Mouse (Mus musculus): ENCODE data around the gene Ldlrad3. TPM values are rescaled to one million over a fixed set of nuclear protein-coding genes. Genes with fewer than 3 reads are reported as not detected.

Ldlrad3 gene
- total and polyA plus RNA-seq, 3 experiments = 3.3 to 4.8 (median 3.8) TPM

DNA sequence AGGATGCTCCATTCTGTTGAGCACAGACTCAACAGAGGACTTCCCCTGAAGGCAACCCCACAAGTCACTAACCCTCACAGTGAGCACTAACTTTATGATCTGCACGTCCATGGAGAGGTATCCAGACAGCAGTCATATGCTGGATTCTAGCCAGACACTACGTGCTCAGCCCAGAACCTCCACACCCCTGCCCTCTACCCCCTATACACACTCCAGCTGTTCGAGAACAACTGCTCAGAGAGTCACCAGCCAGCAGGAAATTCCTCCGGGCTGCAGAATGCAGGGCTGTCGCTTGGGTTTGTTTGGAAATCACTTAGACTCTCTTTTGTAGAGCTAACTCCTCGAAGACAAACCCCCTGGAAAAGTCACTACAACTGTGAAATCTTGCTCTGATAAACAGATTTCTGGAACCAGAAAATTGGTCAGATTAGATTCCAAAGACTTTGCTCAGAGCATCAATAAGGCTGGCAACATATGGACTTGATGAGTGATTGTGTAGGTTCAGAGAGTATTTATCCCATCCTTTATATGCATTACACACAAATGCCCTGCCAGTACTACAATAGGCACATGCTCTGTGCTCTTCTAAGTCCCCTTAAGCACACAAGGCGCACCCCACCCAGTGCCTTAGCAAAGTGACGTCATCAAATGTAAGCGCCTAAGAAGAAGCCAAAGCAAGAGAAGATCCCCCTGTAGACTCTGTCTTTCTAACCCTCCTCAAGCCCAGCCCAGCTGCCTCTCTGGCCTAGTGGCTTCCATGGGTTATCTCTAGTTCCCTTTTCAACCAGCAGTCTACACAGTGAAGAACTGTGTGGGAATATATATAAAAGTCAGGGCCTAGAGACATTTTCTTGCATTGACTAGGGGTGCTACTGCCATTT is 69.4 kb downstream of the Ldlrad3 start:
- Histone ChIP-seq H3K4me3 (no peak overlapping the region), H3K9ac (ENCODE audit: low read depth, low read length) (no peak overlapping the region), H3K79me2 (replicated peaks; ENCODE audit: control insufficient read depth, insufficient read depth, low read length) (no peaks in the 10 kb centered on the region), H3K27me3 (ENCODE audit: control insufficient read depth, insufficient read depth, low read length) (no peaks in the 10 kb centered on the region), H3K27ac (no peak overlapping the region), H3K36me3 (ENCODE audit: control insufficient read depth, insufficient read depth, low read length) (no peaks in the 10 kb centered on the region), H3K4me1 (ENCODE audit: control insufficient read depth, insufficient read depth, low read length) (peaks cover 14% of the 10 kb centered on the region)
- intact Hi-C loops (cut with DNase I) = loop anchor here (5.0 kb wide), 1 partner anchor 71 kb away; the partner anchor contains the start of gene Ldlrad3
- WGBS = 47% methylated on average over 9 of the region's 9 CpGs
- DNase-seq = no peak
- TF ChIP-seq CTCF (IDR thresholded peaks at IDR 0.05) = no peak
- no peak for TF ChIP-seq POLR2A (IDR thresholded peaks at IDR 0.05; ENCODE audit: insufficient read depth, low read depth, low read length)
- no peak for TF ChIP-seq EP300 (IDR thresholded peaks at IDR 0.05; ENCODE audit: insufficient read depth, low read depth, low read length)

DNA sequence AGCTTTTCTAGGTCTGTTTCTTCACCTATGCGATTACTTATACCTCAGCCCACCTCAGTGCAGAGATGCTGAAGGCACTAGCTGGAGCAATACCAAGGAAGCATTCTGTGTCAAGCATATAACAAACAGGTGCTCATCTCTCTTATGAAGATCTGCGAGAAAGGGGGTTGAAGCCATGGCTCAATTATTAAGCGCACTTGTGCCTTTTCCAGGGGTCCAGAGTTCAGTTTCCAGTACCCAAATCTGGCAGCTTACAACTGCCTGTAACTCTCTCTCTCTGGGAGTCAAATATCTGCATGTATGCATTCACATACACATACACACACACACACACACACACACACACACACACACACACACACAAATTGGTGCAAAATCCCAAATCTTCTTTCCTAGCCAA is 72.4 kb downstream of the Ldlrad3 start:
- no peak overlapping the region for H3K27ac ChIP-seq
- no peaks in the 10 kb centered on the region for H3K79me2 ChIP-seq (replicated peaks; ENCODE audit: control insufficient read depth, insufficient read depth, low read length)
- H3K36me3 ChIP-seq (ENCODE audit: control insufficient read depth, insufficient read depth, low read length) = no peaks in the 10 kb centered on the region
- no peak for DNase-seq
- no peak overlapping the region for H3K9ac ChIP-seq (ENCODE audit: low read depth, low read length)
- TF ChIP-seq POLR2A (IDR thresholded peaks at IDR 0.05; ENCODE audit: insufficient read depth, low read depth, low read length) (no peak), EP300 (IDR thresholded peaks at IDR 0.05; ENCODE audit: insufficient read depth, low read depth, low read length) (no peak), CTCF (IDR thresholded peaks at IDR 0.05) (no peak)
- H3K4me3 ChIP-seq = no peak overlapping the region
- H3K4me1 ChIP-seq (ENCODE audit: control insufficient read depth, insufficient read depth, low read length) = peaks cover 4% of the 10 kb centered on the region
- H3K27me3 ChIP-seq (ENCODE audit: control insufficient read depth, insufficient read depth, low read length) = no peaks in the 10 kb centered on the region
- 97% methylated on average over 3 of the region's 3 CpGs for WGBS
- intact Hi-C loops (cut with DNase I) = no loop called here

DNA sequence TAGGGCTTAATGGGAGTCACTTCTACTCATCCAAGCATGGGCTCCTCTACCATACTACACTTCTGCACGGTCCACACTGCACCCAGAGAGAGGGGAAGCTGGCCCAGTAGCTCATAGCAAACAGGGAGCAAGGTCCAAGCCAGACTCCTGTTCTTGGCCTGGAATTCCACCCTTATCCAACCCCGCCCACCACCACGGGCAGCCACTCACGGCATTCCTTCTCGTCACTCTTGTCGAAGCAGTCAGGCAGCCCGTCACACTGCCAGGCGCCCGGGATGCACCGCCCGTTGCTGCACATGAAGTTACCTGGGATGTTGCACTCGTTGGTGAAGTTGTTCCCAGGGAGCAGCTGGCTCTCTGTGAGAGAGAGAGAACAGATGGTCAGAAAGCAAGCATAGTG is 72.9 kb downstream of the Ldlrad3 start:
- 59% methylated on average over 12 of the region's 12 CpGs for WGBS
- Histone ChIP-seq H3K27me3 (ENCODE audit: control insufficient read depth, insufficient read depth, low read length) (no peaks in the 10 kb centered on the region), H3K27ac (no peak overlapping the region), H3K4me1 (ENCODE audit: control insufficient read depth, insufficient read depth, low read length) (peaks cover 4% of the 10 kb centered on the region), H3K36me3 (ENCODE audit: control insufficient read depth, insufficient read depth, low read length) (no peaks in the 10 kb centered on the region), H3K79me2 (replicated peaks; ENCODE audit: control insufficient read depth, insufficient read depth, low read length) (no peaks in the 10 kb centered on the region), H3K9ac (ENCODE audit: low read depth, low read length) (no peak overlapping the region), H3K4me3 (no peak overlapping the region)
- TF ChIP-seq EP300 (IDR thresholded peaks at IDR 0.05; ENCODE audit: insufficient read depth, low read depth, low read length) = no peak
- TF ChIP-seq CTCF (IDR thresholded peaks at IDR 0.05) = no peak
- no peak for TF ChIP-seq POLR2A (IDR thresholded peaks at IDR 0.05; ENCODE audit: insufficient read depth, low read depth, low read length)
- DNase-seq = no peak
- intact Hi-C loops (cut with DNase I) = no loop called here

DNA sequence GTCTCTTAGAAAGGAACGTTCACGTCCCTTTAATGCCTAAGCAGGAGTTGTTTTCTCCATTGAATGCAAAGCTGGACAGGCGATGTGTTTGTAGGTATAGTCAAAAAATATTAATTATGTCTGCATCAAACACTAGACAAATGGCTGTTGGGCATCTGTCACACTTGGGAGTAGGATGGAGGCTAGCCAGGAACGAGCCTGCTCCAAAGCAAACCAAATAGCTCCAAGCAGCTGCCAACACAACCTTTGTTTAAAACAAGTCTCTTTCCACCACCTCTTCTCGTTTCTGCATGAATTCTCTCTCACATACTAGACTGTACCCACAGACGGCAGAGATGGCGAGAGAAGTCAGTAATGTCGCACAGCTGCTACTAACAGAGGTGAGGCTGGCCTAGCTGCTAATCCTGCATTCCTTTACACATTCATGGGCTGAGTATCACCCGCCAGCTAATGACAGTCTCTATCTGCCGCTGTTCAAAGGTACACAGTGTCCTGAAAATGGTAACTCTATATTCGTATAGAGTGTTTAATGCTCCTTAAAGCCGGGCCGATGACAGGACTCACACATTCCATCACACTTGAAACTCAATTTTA is 74.2 kb downstream of the Ldlrad3 start:
- Histone ChIP-seq H3K27ac (no peak overlapping the region), H3K27me3 (ENCODE audit: control insufficient read depth, insufficient read depth, low read length) (no peaks in the 10 kb centered on the region), H3K36me3 (ENCODE audit: control insufficient read depth, insufficient read depth, low read length) (no peaks in the 10 kb centered on the region), H3K79me2 (replicated peaks; ENCODE audit: control insufficient read depth, insufficient read depth, low read length) (no peaks in the 10 kb centered on the region), H3K4me3 (no peak overlapping the region), H3K4me1 (ENCODE audit: control insufficient read depth, insufficient read depth, low read length) (peaks cover 5% of the 10 kb centered on the region), H3K9ac (ENCODE audit: low read depth, low read length) (no peak overlapping the region)
- no peak for TF ChIP-seq CTCF (IDR thresholded peaks at IDR 0.05)
- no peak for TF ChIP-seq POLR2A (IDR thresholded peaks at IDR 0.05; ENCODE audit: insufficient read depth, low read depth, low read length)
- no peak for TF ChIP-seq EP300 (IDR thresholded peaks at IDR 0.05; ENCODE audit: insufficient read depth, low read depth, low read length)
- DNase-seq = no peak
- 79% methylated on average over 13 of the region's 13 CpGs for WGBS
- intact Hi-C loops (cut with DNase I) = no loop called here

DNA sequence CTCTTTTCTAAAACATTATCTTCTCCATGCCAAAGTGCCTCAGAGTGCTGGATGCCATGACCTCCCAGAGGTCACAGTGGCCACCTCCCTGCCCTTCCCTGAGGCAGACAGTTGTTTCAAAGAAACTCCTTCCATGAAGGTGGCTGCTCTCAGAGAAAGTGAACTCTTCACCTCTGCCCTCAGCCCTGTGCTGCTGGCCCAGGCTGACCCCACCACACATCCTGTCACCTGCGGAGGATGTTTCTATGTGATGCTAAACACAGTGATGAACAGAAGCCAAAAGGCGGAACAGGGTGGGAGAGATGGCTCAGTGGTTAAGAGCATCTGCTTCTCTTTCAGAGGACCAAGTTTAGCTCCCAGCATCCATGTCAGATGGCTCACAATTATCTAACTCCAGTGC is 75.9 kb downstream of the Ldlrad3 start:
- intact Hi-C loops (cut with DNase I) = no loop called here
- 95% methylated on average over 2 of the region's 2 CpGs for WGBS
- DNase-seq = no peak
- H3K4me1 ChIP-seq (ENCODE audit: control insufficient read depth, insufficient read depth, low read length) = 0 out of 2 replicates have a peak, but pooled peaks cover 1% of the 10 kb centered on the region
- TF ChIP-seq POLR2A (IDR thresholded peaks at IDR 0.05; ENCODE audit: insufficient read depth, low read depth, low read length) = no peak
- TF ChIP-seq CTCF (IDR thresholded peaks at IDR 0.05) = no peak
- no peak for TF ChIP-seq EP300 (IDR thresholded peaks at IDR 0.05; ENCODE audit: insufficient read depth, low read depth, low read length)
- no peaks in the 10 kb centered on the region for H3K79me2 ChIP-seq (replicated peaks; ENCODE audit: control insufficient read depth, insufficient read depth, low read length)
- no peaks in the 10 kb centered on the region for H3K36me3 ChIP-seq (ENCODE audit: control insufficient read depth, insufficient read depth, low read length)
- H3K27ac ChIP-seq = no peak overlapping the region
- no peaks in the 10 kb centered on the region for H3K27me3 ChIP-seq (ENCODE audit: control insufficient read depth, insufficient read depth, low read length)
- no peak overlapping the region for H3K4me3 ChIP-seq
- H3K9ac ChIP-seq (ENCODE audit: low read depth, low read length) = no peak overlapping the region

DNA sequence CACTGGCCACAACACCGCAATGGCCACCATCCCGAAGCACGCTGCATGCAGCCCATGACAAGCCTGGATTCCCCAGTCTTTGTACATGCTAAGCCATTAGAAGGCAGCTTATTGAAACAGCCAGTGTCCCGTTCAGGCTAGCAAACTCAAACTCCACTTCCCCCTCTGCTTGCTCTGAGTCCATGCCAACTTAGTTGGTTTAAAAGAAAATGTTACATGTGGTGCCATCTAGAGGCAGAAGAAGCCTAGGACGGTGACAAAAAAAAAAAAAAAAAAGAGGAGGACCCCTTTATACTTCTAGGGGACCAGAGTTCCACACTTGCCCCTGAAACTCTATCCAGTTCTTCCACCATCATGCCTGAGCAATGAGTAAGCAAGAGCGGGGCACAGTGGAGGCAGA is 78.9 kb downstream of the Ldlrad3 start:
- DNase-seq = no peak
- peaks cover 3% of the 10 kb centered on the region; the same call in 1 of the 2 replicates for H3K4me1 ChIP-seq (ENCODE audit: control insufficient read depth, insufficient read depth, low read length)
- H3K4me3 ChIP-seq = no peak overlapping the region
- no peak for TF ChIP-seq POLR2A (IDR thresholded peaks at IDR 0.05; ENCODE audit: insufficient read depth, low read depth, low read length)
- TF ChIP-seq CTCF (IDR thresholded peaks at IDR 0.05) = peak; percentile 58
- TF ChIP-seq EP300 (IDR thresholded peaks at IDR 0.05; ENCODE audit: insufficient read depth, low read depth, low read length) = no peak
- H3K79me2 ChIP-seq (replicated peaks; ENCODE audit: control insufficient read depth, insufficient read depth, low read length) = no peaks in the 10 kb centered on the region
- H3K36me3 ChIP-seq (ENCODE audit: control insufficient read depth, insufficient read depth, low read length) = no peaks in the 10 kb centered on the region
- H3K27me3 ChIP-seq (ENCODE audit: control insufficient read depth, insufficient read depth, low read length) = no peaks in the 10 kb centered on the region
- no peak overlapping the region for H3K27ac ChIP-seq
- intact Hi-C loops (cut with DNase I) = no loop called here
- WGBS = 65% methylated on average over 6 of the region's 6 CpGs
- H3K9ac ChIP-seq (ENCODE audit: low read depth, low read length) = no peak overlapping the region
